Mouse (Mus musculus) liver, embryonic 11.5 days (tissue): ENCODE data around the gene Muc13. TPM values are rescaled to one million over a fixed set of nuclear protein-coding genes. Genes with fewer than 3 reads are reported as not detected.

Experiments used
- ATAC-seq: fragments of 200-750 bp; cut with Nextera tagmentation; replicated peaks from 2 replicates; pipeline ENCODE4 v1.8.0; 2017; ENCODE audit warnings: moderate number of reproducible peaks, mild to moderate bottlenecking, moderate TSS enrichment, moderate library complexity; ENCODE audit not compliant: low FRiP score
- DNase-seq: peaks from one replicate; pipeline ENCODE4 v3.0.0-alpha.2; 2017; ENCODE audit warnings: low spot score
- H3K27ac ChIP-seq: fragments of 300-500 bp; sonication (generic); 2 replicates; pipeline ENCODE4 v1.5.1; 2014; ENCODE audit warnings: mild to moderate bottlenecking, low read depth, low read length, control low read depth
- H3K27me3 ChIP-seq: fragments of 300-500 bp; sonication (generic); replicated peaks from 2 replicates; pipeline ENCODE4 v1.6.1; 2014; ENCODE audit warnings: low read length, mixed read lengths; ENCODE audit not compliant: control insufficient read depth, insufficient read depth
- H3K36me3 ChIP-seq: fragments of 300-500 bp; sonication (generic); 2 replicates; pipeline ENCODE4 v1.6.1; 2014; ENCODE audit warnings: mild to moderate bottlenecking, low read length, moderate library complexity, mixed read lengths; ENCODE audit not compliant: control insufficient read depth, insufficient read depth
- H3K4me1 ChIP-seq: fragments of 300-500 bp; sonication (generic); replicated peaks from 2 replicates; pipeline ENCODE4 v1.6.1; 2014; ENCODE audit warnings: low read length, mixed read lengths; ENCODE audit not compliant: control insufficient read depth, insufficient read depth
- H3K4me2 ChIP-seq: fragments of 300-500 bp; sonication (generic); 2 replicates; pipeline ENCODE4 v1.6.1; 2014; ENCODE audit warnings: mild to moderate bottlenecking, control low read depth, moderate library complexity
- H3K4me3 ChIP-seq: fragments of 300-500 bp; sonication (generic); 2 replicates; pipeline ENCODE4 v1.5.1; 2014; ENCODE audit warnings: low read depth, low read length, control low read depth
- H3K9ac ChIP-seq: fragments of 300-500 bp; sonication (generic); 2 replicates; pipeline ENCODE4 v1.6.1; 2014; ENCODE audit warnings: low read depth, low read length, control low read depth
- H3K9me3 ChIP-seq: fragments of 300-500 bp; sonication (generic); 2 replicates; pipeline ENCODE4 v1.6.1; 2016; ENCODE audit warnings: low read length, inconsistent platforms, mixed read lengths; ENCODE audit not compliant: control insufficient read depth
- WGBS: fragments of 180-500 bp; shearing (Covaris S2); extraction: QIAGEN DNeasy Blood & Tissue Kit; methylation state at CpG from one replicate; pipeline ENCODE4 v1.1.7; 2014; 5-methylcytosine and 5-hydroxymethylcytosine counted together
- polyA plus RNA-seq: library from polyadenylated mRNA; unstranded; fragments of >200 nt; fragmentation: Nextera tagmentation; extraction: Ambion mirVana; gene quantifications from 2 replicates; pipeline ENCODE4 v1.2.1, GENCODE M21; 2014

The Muc13 gene
- polyA plus RNA-seq, 1 experiment from 2014 or later, result 10.1 TPM

DNA sequence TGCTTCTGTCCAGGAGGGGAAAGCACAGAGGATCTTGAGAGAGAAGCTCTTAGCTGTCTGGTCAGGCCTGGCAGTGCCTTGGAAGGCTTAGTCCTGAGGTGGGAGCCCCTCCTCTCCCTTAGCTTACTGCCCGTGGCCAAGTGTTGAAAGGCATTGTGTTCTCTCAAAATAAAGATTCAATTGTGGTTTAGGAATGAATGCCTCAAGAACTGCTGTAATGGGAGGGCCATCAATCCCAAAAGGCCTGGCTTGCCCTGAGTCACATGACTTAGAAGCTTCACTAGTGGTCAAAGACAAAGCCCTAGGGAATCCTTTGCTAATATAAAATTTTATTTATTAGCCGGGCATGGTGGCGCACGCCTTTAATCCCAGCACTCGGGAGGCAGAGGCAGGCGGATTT lies 30.8 kb downstream of the Muc13 start:
- Histone ChIP-seq H3K27me3 (peaks cover 20% of the 10 kb centered on the region), H3K4me3 (no peak overlapping the region), H3K27ac (no peak overlapping the region), H3K9me3 (no peaks in the 10 kb centered on the region), H3K4me1 (no peaks in the 10 kb centered on the region), H3K36me3 (no peaks in the 10 kb centered on the region), H3K4me2 (no peak overlapping the region), H3K9ac (no peak overlapping the region)
- ATAC-seq, result no peak
- WGBS, result 89% methylated on average over 6 of the region's 6 CpGs
- no peak for DNase-seq

DNA sequence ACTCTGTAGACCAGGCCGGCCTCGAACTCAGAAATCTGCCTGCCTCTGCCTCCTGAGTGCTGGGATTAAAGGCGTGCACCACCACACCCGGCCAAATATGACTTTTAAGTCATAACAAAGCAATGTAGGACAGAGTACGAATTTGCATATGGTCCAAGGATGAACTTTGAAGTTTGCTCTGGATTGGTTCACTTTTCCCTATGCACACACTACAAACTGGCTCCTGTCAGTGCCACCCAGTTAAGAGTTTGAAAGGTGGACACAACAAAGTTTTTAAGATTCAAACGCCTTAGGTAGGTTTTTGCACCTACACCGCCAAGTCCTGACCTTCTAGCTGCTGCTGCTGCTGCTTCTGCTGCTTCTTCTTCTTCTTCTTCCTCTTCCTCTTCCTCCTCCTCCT lies 34.7 kb downstream of the Muc13 start:
- Histone ChIP-seq H3K27ac (no peak overlapping the region), H3K9me3 (no peaks in the 10 kb centered on the region), H3K36me3 (no peaks in the 10 kb centered on the region), H3K9ac (no peak overlapping the region), H3K4me3 (no peak overlapping the region), H3K4me2 (no peak overlapping the region), H3K27me3 (peaks cover 46% of the 10 kb centered on the region), H3K4me1 (peaks cover 9% of the 10 kb centered on the region)
- 87% methylated on average over 7 of the region's 7 CpGs for WGBS
- no peak for DNase-seq
- ATAC-seq, result no peak

DNA sequence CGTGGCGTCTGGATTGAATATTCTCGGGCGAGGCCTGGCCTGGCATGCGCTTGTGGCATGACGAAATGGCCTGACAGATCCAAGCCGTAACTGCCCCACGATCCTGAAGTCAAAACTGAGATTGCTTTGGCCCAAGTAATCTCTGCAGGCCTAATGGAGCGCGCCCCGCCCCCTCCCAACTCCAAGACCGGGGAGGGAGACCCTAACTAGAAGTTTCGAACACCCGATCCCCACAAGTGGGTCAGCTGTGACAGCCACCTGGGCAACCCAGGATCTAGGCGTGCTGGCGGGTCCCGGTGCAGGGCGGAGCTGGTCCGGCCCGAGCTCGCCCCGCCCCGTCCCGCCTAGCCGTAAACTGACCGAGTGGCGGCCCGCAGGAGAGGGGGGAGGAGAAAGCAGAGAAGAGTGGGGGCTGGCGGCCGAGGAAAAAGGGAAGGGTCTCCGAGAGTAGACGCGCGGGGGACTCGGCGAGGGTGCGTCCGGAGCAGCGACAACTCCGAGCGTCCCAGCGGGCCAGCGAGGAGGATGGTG lies 35.5 kb downstream of the Muc13 start, which contains the start of gene Itgb5:
Gene Itgb5, plus strand, starts transcription at position 365 of the 531 bp plus-strand sequence.
- Histone ChIP-seq H3K4me3 (peak within 1 kb of the TSS; percentile 73), H3K27me3 (peaks cover 49% of the 10 kb centered on the region), H3K27ac (peak within 1 kb of the TSS; percentile 49; the same call in 1 of the 2 replicates), H3K4me1 (peaks cover 17% of the 10 kb centered on the region), H3K4me2 (peak within 1 kb of the TSS; percentile 80), H3K36me3 (no peaks in the 10 kb centered on the region), H3K9me3 (no peaks in the 10 kb centered on the region), H3K9ac (peak within 1 kb of the TSS; percentile 64)
- DNase-seq, result peak; percentile 75
- ATAC-seq, result peak; percentile 63; the same call in 1 of the 2 replicates
- WGBS, result under 1% methylated on average over 43 of the region's 43 CpGs

DNA sequence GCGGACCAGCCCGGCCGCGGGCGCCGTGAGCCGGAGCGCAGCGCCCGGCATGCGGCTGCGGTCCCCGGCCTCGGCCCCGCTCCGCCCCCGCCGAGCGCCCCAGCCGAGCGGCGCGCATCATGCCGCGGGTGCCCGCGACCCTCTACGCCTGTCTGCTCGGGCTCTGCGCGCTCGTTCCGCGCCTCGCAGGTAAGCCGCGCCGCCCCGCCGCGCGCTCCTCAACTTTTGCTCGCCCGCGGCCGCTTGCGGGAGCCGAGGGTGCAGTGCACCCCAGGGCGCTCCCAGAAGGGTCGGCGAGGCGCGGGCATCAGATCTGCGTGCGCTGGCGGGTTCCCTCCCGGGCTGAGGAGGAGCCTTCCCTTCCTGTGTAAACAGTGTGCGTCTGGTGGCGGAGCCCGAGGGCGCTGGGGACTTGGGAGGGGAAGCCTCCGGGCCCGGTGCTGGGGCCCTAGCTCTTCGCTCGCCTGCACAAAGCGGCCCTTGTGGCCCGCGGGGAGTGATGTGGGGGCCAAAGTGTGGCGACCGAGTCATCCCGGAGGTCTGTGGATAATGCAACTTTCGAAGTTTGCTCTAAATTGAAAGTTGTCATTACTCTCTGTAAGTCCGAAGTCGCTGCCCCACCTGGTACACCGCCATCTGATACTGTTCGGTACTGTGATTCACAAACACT lies 36.1 kb downstream of the Muc13 start:
- Histone ChIP-seq H3K4me1 (peaks cover 18% of the 10 kb centered on the region), H3K36me3 (no peaks in the 10 kb centered on the region), H3K9me3 (no peaks in the 10 kb centered on the region), H3K27ac (peak overlapping the region; percentile 49; the same call in 1 of the 2 replicates), H3K4me2 (peak overlapping the region; percentile 80), H3K27me3 (peaks cover 51% of the 10 kb centered on the region), H3K4me3 (peak overlapping the region; percentile 73), H3K9ac (peak overlapping the region; percentile 64)
- DNase-seq (peak; percentile 57), ATAC-seq (peak; percentile 39)
- WGBS, result under 1% methylated on average over 70 of the region's 76 CpGs

DNA sequence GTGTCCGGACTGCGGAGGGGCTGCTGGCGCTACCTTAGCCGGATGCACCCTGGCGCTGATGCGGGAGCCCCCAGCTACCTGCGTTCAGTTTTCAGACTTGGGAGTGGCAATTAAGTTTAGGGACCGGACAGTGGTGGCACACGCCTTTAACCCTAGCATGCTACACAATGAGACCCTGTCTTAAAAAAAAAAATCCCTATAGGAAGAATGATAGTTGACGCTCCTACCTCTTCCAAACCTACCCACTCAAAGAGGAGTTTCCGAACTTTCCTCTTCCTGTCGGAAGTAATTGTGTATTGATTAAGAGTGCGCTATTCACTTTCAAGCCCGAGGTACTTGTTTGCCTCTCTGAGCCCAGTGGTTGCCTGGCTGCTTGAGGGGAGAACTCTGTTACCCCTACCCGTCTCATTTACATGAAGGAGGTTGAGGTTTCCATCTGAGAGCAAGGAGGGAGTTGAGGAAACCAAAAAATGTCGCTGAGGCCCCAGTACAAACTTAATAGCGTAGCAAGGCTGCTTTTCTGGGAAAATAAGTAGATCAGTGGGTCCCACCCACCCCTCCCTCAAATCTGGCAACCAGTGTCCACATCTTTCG lies 36.8 kb downstream of the Muc13 start:
- H3K4me3 ChIP-seq, result peak overlapping the region; percentile 73
- H3K36me3 ChIP-seq, result no peaks in the 10 kb centered on the region
- peaks cover 18% of the 10 kb centered on the region for H3K4me1 ChIP-seq
- no peak overlapping the region for H3K27ac ChIP-seq
- peak overlapping the region; percentile 80 for H3K4me2 ChIP-seq
- ATAC-seq (no peak), DNase-seq (no peak)
- no peaks in the 10 kb centered on the region for H3K9me3 ChIP-seq
- peak overlapping the region; percentile 64 for H3K9ac ChIP-seq
- WGBS, result 4% methylated on average over 18 of the region's 18 CpGs
- peaks cover 56% of the 10 kb centered on the region for H3K27me3 ChIP-seq

DNA sequence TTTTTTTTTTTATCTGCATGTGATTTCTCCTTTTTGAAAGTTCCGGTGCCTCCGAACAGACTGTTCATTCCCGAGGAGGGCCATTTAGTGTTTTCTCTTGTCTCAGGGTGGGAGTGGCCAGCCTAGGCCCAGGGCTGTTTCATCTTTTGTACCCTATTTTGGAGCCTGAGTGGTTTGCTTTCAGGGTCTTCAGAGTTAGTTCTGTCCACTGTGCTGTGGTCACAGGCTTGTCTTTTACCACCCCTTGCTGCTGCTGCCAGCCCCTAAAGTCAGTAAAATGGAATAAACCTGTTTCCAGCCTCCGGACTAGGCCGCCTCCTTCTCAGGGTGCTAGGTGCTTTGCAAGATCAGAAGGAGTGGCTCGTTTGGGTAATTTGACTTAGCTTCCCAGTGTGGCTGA lies 38.2 kb downstream of the Muc13 start:
- Histone ChIP-seq H3K9ac (no peak overlapping the region), H3K36me3 (no peaks in the 10 kb centered on the region), H3K4me3 (no peak overlapping the region), H3K27me3 (peaks cover 56% of the 10 kb centered on the region), H3K4me2 (peak overlapping the region; percentile 79; the same call in 1 of the 2 replicates), H3K9me3 (no peaks in the 10 kb centered on the region), H3K27ac (no peak overlapping the region), H3K4me1 (peaks cover 21% of the 10 kb centered on the region)
- DNase-seq, result no peak
- 65% methylated on average over 6 of the region's 6 CpGs for WGBS
- ATAC-seq, result no peak

DNA sequence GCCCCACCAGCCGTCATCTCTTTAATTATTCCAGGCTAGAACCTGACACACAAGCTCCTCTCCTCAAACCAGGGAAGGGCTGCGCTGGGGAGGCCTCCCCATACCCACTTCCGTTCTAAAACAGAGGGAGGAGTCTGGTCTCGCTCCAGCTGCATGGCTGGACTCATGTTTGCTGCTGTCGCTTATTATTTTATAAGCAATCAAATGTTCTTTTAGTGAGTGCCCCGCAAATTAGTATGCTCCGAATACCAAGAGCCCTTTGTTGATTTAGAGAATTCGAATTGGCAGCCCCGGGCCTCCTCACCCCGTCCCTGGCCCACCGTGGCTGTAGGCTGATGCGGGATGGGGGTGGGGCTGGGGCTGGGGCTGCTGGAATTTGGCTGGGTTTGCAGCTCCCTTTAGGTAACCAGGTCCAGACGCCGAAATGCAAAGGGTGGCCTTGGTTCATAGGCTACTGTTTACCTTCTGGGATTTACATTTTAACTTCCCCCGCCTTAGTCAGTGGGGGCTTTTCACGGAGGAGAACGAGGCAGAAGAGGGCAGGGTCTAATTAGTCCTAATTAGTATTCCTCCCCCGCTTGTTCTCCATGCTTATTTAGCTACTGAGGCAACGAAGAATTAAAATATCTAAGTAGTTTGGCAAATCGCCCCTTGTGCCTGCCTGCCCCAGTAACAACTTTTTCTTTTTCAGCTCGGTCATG lies 39.0 kb downstream of the Muc13 start:
- H3K4me1 ChIP-seq, result peaks cover 21% of the 10 kb centered on the region
- peak overlapping the region; percentile 38 for H3K4me3 ChIP-seq
- DNase-seq (peak; percentile 49), ATAC-seq (no peak)
- peak overlapping the region; percentile 49; the same call in 1 of the 2 replicates for H3K27ac ChIP-seq
- H3K4me2 ChIP-seq, result peak overlapping the region; percentile 79
- H3K36me3 ChIP-seq, result no peaks in the 10 kb centered on the region
- 5% methylated on average over 21 of the region's 21 CpGs for WGBS
- H3K27me3 ChIP-seq, result peaks cover 52% of the 10 kb centered on the region
- H3K9me3 ChIP-seq, result no peaks in the 10 kb centered on the region
- 0 out of 2 replicates have a peak overlapping the region, but pooled peaks have one; percentile 37 for H3K9ac ChIP-seq

DNA sequence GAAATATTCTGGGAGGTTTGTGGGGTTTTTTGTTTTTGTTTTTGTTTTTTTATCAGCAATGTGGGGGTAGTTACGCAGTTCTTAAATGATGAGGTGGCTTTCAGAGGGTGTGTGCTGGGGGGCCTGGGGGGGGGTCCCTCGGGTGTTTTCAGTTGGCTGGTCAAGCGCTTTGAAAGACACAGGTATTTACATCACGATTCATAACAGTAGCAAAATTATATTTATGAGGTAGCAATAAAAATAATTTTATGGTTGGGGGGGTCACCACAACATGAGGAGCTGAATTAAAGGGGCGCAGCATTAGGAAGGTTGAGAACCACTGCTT lies 39.6 kb downstream of the Muc13 start:
- no peak for ATAC-seq
- H3K4me2 ChIP-seq, result peak overlapping the region; percentile 79
- H3K27ac ChIP-seq, result peak overlapping the region; percentile 49; the same call in 1 of the 2 replicates
- H3K4me1 ChIP-seq, result peaks cover 21% of the 10 kb centered on the region
- no peaks in the 10 kb centered on the region for H3K36me3 ChIP-seq
- H3K27me3 ChIP-seq, result peaks cover 48% of the 10 kb centered on the region
- WGBS, result 8% methylated on average over 5 of the region's 5 CpGs
- peak overlapping the region; percentile 38 for H3K4me3 ChIP-seq
- H3K9ac ChIP-seq, result no peak overlapping the region; the same call in 1 of the 2 replicates
- no peak for DNase-seq
- H3K9me3 ChIP-seq, result no peaks in the 10 kb centered on the region
